Mouse (Mus musculus) forebrain, embryonic 11.5 days (tissue): ENCODE results near the gene Ap2a2. TPM values are rescaled to one million over a fixed set of nuclear protein-coding genes. Genes with fewer than 3 reads are reported as not detected.

Experiments used
- ATAC-seq: fragments of 200-750 bp; cut with Nextera tagmentation; replicated peaks from 2 replicates; pipeline ENCODE4 v1.8.0; 2017; ENCODE audit warnings: moderate TSS enrichment; ENCODE audit not compliant: low FRiP score
- DNase-seq: peaks from one replicate; pipeline ENCODE4 v3.0.0-alpha.2; 2017; ENCODE audit warnings: low spot score
- H3K27ac ChIP-seq: fragments of 300-500 bp; sonication (generic); 2 replicates; pipeline ENCODE4 v1.5.1; 2014; ENCODE audit warnings: low read depth, low read length
- H3K27me3 ChIP-seq: fragments of 300-500 bp; sonication (generic); 2 replicates; pipeline ENCODE4 v1.6.1; 2014; ENCODE audit warnings: mild to moderate bottlenecking, low read length, mixed read lengths; ENCODE audit not compliant: control insufficient read depth, insufficient read depth
- H3K36me3 ChIP-seq: fragments of 300-500 bp; sonication (generic); 2 replicates; pipeline ENCODE4 v1.6.1; 2014; ENCODE audit warnings: mild to moderate bottlenecking, low read length, moderate library complexity, mixed read lengths; ENCODE audit not compliant: control insufficient read depth, insufficient read depth
- H3K4me1 ChIP-seq: fragments of 300-500 bp; sonication (generic); replicated peaks from 2 replicates; pipeline ENCODE4 v1.6.1; 2014; ENCODE audit warnings: low read length, mixed read lengths; ENCODE audit not compliant: control insufficient read depth, insufficient read depth
- H3K4me2 ChIP-seq: fragments of 300-500 bp; sonication (generic); 2 replicates; pipeline ENCODE4 v1.6.1; 2014; ENCODE audit warnings: low read depth, mild to moderate bottlenecking, low read length, moderate library complexity, mixed read lengths; ENCODE audit not compliant: severe bottlenecking
- H3K4me3 ChIP-seq: fragments of 300-500 bp; sonication (generic); 2 replicates; pipeline ENCODE4 v1.5.1; 2014; ENCODE audit warnings: low read depth, low read length
- H3K9ac ChIP-seq: fragments of 300-500 bp; sonication (generic); 2 replicates; pipeline ENCODE4 v1.6.1; 2014; ENCODE audit warnings: low read length
- H3K9me3 ChIP-seq: fragments of 300-500 bp; sonication (generic); 2 replicates; pipeline ENCODE4 v1.6.1; 2016; ENCODE audit warnings: low read length, mixed read lengths; ENCODE audit not compliant: control insufficient read depth
- WGBS: fragments of 180-500 bp; shearing (Covaris S2); extraction: QIAGEN DNeasy Blood & Tissue Kit; methylation state at CpG from one replicate; pipeline ENCODE4 v1.1.7; 2014; 5-methylcytosine and 5-hydroxymethylcytosine counted together
- polyA plus RNA-seq: library from polyadenylated mRNA; unstranded; fragments of >200 nt; fragmentation: Nextera tagmentation; extraction: Ambion mirVana; gene quantifications from 2 replicates; pipeline ENCODE4 v1.2.1, GENCODE M21; 2014

Ap2a2 gene
- polyA plus RNA-seq, 1 experiment from 2014 or later: 106 TPM

- Histone ChIP-seq H3K4me3 (no peak overlapping the region), H3K27me3 (no peaks in the 10 kb centered on the region), H3K9me3 (no peaks in the 10 kb centered on the region), H3K4me1 (no peaks in the 10 kb centered on the region), H3K36me3 (no peaks in the 10 kb centered on the region; the same call in 1 of the 2 replicates), H3K4me2 (no peak overlapping the region), H3K9ac (no peak overlapping the region), H3K27ac (no peak overlapping the region)
- WGBS: 94% methylated on average over 6 of the region's 6 CpGs
- no peak for ATAC-seq
- DNase-seq: no peak
Observed at GRCm38 (mm10) chr7:141593056-141593455, 31.1 kb downstream of the Ap2a2 start.

GRCm38 (mm10) chr7:141596971-141597370 lies 35.0 kb downstream of the Ap2a2 start:
- ATAC-seq (no peak), DNase-seq (no peak)
- Histone ChIP-seq H3K4me2 (no peak overlapping the region), H3K9me3 (no peaks in the 10 kb centered on the region), H3K4me3 (no peak overlapping the region), H3K27me3 (no peaks in the 10 kb centered on the region), H3K27ac (no peak overlapping the region), H3K36me3 (peaks cover 3% of the 10 kb centered on the region; the same call in 1 of the 2 replicates), H3K9ac (no peak overlapping the region), H3K4me1 (no peaks in the 10 kb centered on the region)
- 86% methylated on average over 1 of the region's 1 CpGs for WGBS

- DNase-seq (no peak), ATAC-seq (no peak)
Observed at GRCm38 (mm10) chr7:141597563-141597962, 35.6 kb downstream of the Ap2a2 start.

GRCm38 (mm10) chr7:141607717-141608116 lies 45.7 kb downstream of the Ap2a2 start:
- H3K4me3 ChIP-seq: no peak overlapping the region
- no peaks in the 10 kb centered on the region for H3K4me1 ChIP-seq
- H3K27me3 ChIP-seq: no peaks in the 10 kb centered on the region
- H3K9me3 ChIP-seq: no peaks in the 10 kb centered on the region
- DNase-seq (no peak), ATAC-seq (no peak)
- no peak overlapping the region for H3K9ac ChIP-seq
- WGBS: 94% methylated on average over 4 of the region's 4 CpGs
- H3K36me3 ChIP-seq: no peaks in the 10 kb centered on the region; the same call in 1 of the 2 replicates
- H3K27ac ChIP-seq: no peak overlapping the region
- H3K4me2 ChIP-seq: no peak overlapping the region

More at GRCm38 (mm10) chr7:141597563-141597962, 35.6 kb downstream of the Ap2a2 start:
- Histone ChIP-seq H3K4me1 (no peaks in the 10 kb centered on the region), H3K9ac (no peak overlapping the region), H3K27me3 (no peaks in the 10 kb centered on the region), H3K27ac (no peak overlapping the region), H3K4me3 (no peak overlapping the region), H3K4me2 (no peak overlapping the region), H3K36me3 (peaks cover 3% of the 10 kb centered on the region; the same call in 1 of the 2 replicates), H3K9me3 (no peaks in the 10 kb centered on the region)
- WGBS: 96% methylated on average over 6 of the region's 6 CpGs

- H3K4me3 ChIP-seq: no peak overlapping the region
- no peak for DNase-seq
- H3K9me3 ChIP-seq: no peaks in the 10 kb centered on the region
- H3K27me3 ChIP-seq: no peaks in the 10 kb centered on the region
- H3K4me2 ChIP-seq: no peak overlapping the region
- H3K27ac ChIP-seq: no peak overlapping the region
- H3K9ac ChIP-seq: no peak overlapping the region
- ATAC-seq: no peak
- WGBS: 87% methylated on average over 11 of the region's 11 CpGs
- H3K4me1 ChIP-seq: no peaks in the 10 kb centered on the region
- H3K36me3 ChIP-seq: peaks cover 2% of the 10 kb centered on the region; the same call in 1 of the 2 replicates
Observed at GRCm38 (mm10) chr7:141609719-141610514, 47.9 kb downstream of the Ap2a2 start.

- H3K4me3 ChIP-seq: no peak overlapping the region
- DNase-seq: no peak
- no peak overlapping the region for H3K4me2 ChIP-seq
- no peaks in the 10 kb centered on the region for H3K9me3 ChIP-seq
- 92% methylated on average over 8 of the region's 8 CpGs for WGBS
- H3K36me3 ChIP-seq: peaks cover 2% of the 10 kb centered on the region; the same call in 1 of the 2 replicates
- H3K27ac ChIP-seq: no peak overlapping the region
- no peaks in the 10 kb centered on the region for H3K27me3 ChIP-seq
- no peak overlapping the region for H3K9ac ChIP-seq
- no peak for ATAC-seq
- no peaks in the 10 kb centered on the region for H3K4me1 ChIP-seq
Observed at GRCm38 (mm10) chr7:141611711-141612370, 49.9 kb downstream of the Ap2a2 start.

- no peaks in the 10 kb centered on the region for H3K27me3 ChIP-seq
- ATAC-seq (no peak), DNase-seq (no peak)
- H3K4me2 ChIP-seq: no peak overlapping the region
- H3K27ac ChIP-seq: no peak overlapping the region
- no peaks in the 10 kb centered on the region for H3K9me3 ChIP-seq
- H3K9ac ChIP-seq: no peak overlapping the region
- no peak overlapping the region for H3K4me3 ChIP-seq
- peaks cover 2% of the 10 kb centered on the region; the same call in 1 of the 2 replicates for H3K36me3 ChIP-seq
- no peaks in the 10 kb centered on the region for H3K4me1 ChIP-seq
- 93% methylated on average over 18 of the region's 18 CpGs for WGBS
Observed at GRCm38 (mm10) chr7:141612371-141612760, 50.4 kb downstream of the Ap2a2 start.

- Histone ChIP-seq H3K4me2 (no peak overlapping the region), H3K4me3 (no peak overlapping the region), H3K9me3 (no peaks in the 10 kb centered on the region), H3K4me1 (no peaks in the 10 kb centered on the region), H3K36me3 (peaks cover 2% of the 10 kb centered on the region; the same call in 1 of the 2 replicates), H3K9ac (no peak overlapping the region), H3K27me3 (no peaks in the 10 kb centered on the region), H3K27ac (no peak overlapping the region)
- DNase-seq (no peak), ATAC-seq (no peak)
- 90% methylated on average over 13 of the region's 13 CpGs for WGBS
Observed at GRCm38 (mm10) chr7:141612791-141613190, 50.8 kb downstream of the Ap2a2 start.
